Mouse (Mus musculus) C2C12 (cell line): Measurements from ENCODE around the gene Plin2. TPM values are rescaled to one million over a fixed set of nuclear protein-coding genes. Genes with fewer than 3 reads are reported as not detected.
A peak's percentile ranks its signal among the peaks of the same experiment; 100 is the strongest.
"Not testable (repeated sequence)": the region's sequence is repeated elsewhere in the genome, so short reads cannot be mapped to it uniquely, and the experiment has no call there.

ENCODE experiments used
- H3K27me3 ChIP-seq: one replicate; pipeline ENCODE4 v1.6.1; 2011; ENCODE audit not compliant: control insufficient read depth, insufficient read depth, insufficient read length
- H3K36me3 ChIP-seq: one replicate; pipeline ENCODE4 v1.6.1; 2011; ENCODE audit not compliant: control insufficient read depth, insufficient read depth
- H3K4me3 ChIP-seq: one replicate; pipeline ENCODE4 v1.5.1; 2011; ENCODE audit warnings: mild to moderate bottlenecking, control low read depth; ENCODE audit not compliant: poor library complexity, insufficient read depth, severe bottlenecking
- H3K79me2 ChIP-seq: one replicate; pipeline ENCODE4 v1.6.1; 2011; ENCODE audit not compliant: control insufficient read depth, insufficient read depth
- H3K79me3 ChIP-seq: one replicate; pipeline ENCODE4 v1.6.1; 2011; ENCODE audit warnings: low read depth, control low read depth
- H3ac ChIP-seq: one replicate; pipeline ENCODE3; 2011; ENCODE audit warnings: low read depth; ENCODE audit not compliant: control insufficient read depth, insufficient read length
- CEBPB ChIP-seq: IDR thresholded peaks from one replicate; pipeline ENCODE4 v1.6.1; 2011; ENCODE audit warnings: low read depth, mild to moderate bottlenecking, control low read depth, moderate library complexity
- CTCF ChIP-seq: IDR thresholded peaks from one replicate; pipeline ENCODE4 v1.5.1; 2011; ENCODE audit not compliant: control insufficient read depth, insufficient read depth, insufficient read length
- FOSL1 ChIP-seq: IDR thresholded peaks from one replicate; pipeline ENCODE4 v1.8.0; 2011; ENCODE audit warnings: mild to moderate bottlenecking, low read length; ENCODE audit not compliant: poor library complexity, insufficient read depth, severe bottlenecking
- MAX ChIP-seq: IDR thresholded peaks from one replicate; pipeline ENCODE4 v1.6.1; 2011; ENCODE audit warnings: mild to moderate bottlenecking, control low read depth
- MYOD1 ChIP-seq: IDR thresholded peaks from one replicate; pipeline ENCODE4 v1.6.1; 2011; ENCODE audit warnings: low read depth; ENCODE audit not compliant: control insufficient read depth, insufficient read length
- MYOG ChIP-seq: IDR thresholded peaks from one replicate; pipeline ENCODE4 v1.6.1; 2011; ENCODE audit not compliant: control insufficient read depth, insufficient read length; ENCODE audit errors: extremely low read depth
- USF1 ChIP-seq: IDR thresholded peaks from one replicate; pipeline ENCODE4 v1.6.1; 2011; ENCODE audit warnings: low read depth, mild to moderate bottlenecking, control low read depth, moderate library complexity
- polyA plus RNA-seq: library from polyadenylated mRNA; unstranded; fragments of >200 nt; fragmentation: generic; extraction: Trizol; gene quantifications from one replicate; pipeline ENCODE4 v1.2.1, GENCODE M21; 2012; ENCODE audit warnings: missing spikeins

The Plin2 gene
- polyA plus RNA-seq, 1 experiment, result 537 TPM

- peaks cover 16% of the 10 kb centered on the region for H3K36me3 ChIP-seq
- TF ChIP-seq USF1 (no peak), FOSL1 (peak; percentile 46), MYOD1 (no peak), CTCF (no peak), MYOG (no peak), CEBPB (no peak)
- peaks cover 23% of the 10 kb centered on the region for H3K79me3 ChIP-seq
- H3ac ChIP-seq, result no peak overlapping the region
- no peaks in the 10 kb centered on the region for H3K27me3 ChIP-seq
- H3K79me2 ChIP-seq, result peaks cover 30% of the 10 kb centered on the region
- no peak overlapping the region for H3K4me3 ChIP-seq
Measured at GRCm38 (mm10) chr4:86671803-86672202, 1.9 kb upstream of the Plin2 start.

DNA sequence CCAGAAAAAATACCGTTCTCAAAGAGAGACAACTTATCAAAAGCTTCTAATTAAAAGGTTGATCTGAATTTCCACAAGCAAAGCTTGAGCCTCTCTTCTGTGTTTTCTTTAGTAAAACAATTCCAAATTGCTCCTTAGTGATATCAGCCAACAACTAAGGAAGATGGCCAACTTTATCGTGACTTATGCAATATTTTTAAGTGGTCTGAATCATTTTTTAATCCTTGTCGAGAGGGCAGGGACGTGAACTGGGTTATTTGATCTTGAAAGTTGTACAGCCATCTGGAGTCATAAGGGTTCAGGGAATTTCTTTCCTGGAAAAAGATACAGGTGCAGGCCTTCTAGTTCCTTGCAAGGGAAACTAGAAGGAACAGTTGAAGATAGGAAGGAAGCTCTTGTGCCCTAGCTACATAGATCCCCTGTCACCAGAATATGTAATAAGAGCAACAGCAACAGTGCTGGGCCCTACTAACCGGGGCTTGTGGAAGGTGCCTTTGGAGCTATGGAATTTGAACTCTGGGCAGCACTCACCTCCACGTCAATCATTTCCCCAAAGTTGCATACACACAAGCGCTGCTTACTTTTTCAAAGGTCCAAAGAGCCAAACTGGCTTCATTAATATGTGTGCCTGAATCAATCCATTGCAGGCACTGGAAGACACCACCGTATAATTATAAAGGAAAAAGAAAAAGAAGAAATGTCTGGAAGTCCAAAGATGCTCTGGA lies 884 bp upstream of the Plin2 start:
- Histone ChIP-seq H3K4me3 (no peak overlapping the region), H3K79me2 (peaks cover 36% of the 10 kb centered on the region), H3K79me3 (peaks cover 29% of the 10 kb centered on the region), H3ac (no peak overlapping the region), H3K27me3 (no peaks in the 10 kb centered on the region), H3K36me3 (peaks cover 26% of the 10 kb centered on the region)
- TF ChIP-seq MAX (no peak), CEBPB (peak; percentile 63)

- Histone ChIP-seq H3K36me3 (peaks cover 40% of the 10 kb centered on the region), H3ac (peak overlapping the region; percentile 65), H3K79me2 (peaks cover 50% of the 10 kb centered on the region), H3K79me3 (peaks cover 34% of the 10 kb centered on the region), H3K4me3 (peak overlapping the region; percentile 55)
- not testable (repeated sequence) for H3K27me3 ChIP-seq
Measured at GRCm38 (mm10) chr4:86669241-86669753, 563 bp downstream of the Plin2 start.

GRCm38 (mm10) chr4:86668290-86669000 lies 1.4 kb downstream of the Plin2 start:
- TF ChIP-seq CTCF (no peak), FOSL1 (no peak), CEBPB (no peak), MAX (no peak)
- H3K79me3 ChIP-seq, result peaks cover 34% of the 10 kb centered on the region
- no peaks in the 10 kb centered on the region for H3K27me3 ChIP-seq
- H3K79me2 ChIP-seq, result peaks cover 56% of the 10 kb centered on the region
- H3K4me3 ChIP-seq, result peak overlapping the region; percentile 55
- H3ac ChIP-seq, result no peak overlapping the region
- peaks cover 49% of the 10 kb centered on the region for H3K36me3 ChIP-seq

DNA sequence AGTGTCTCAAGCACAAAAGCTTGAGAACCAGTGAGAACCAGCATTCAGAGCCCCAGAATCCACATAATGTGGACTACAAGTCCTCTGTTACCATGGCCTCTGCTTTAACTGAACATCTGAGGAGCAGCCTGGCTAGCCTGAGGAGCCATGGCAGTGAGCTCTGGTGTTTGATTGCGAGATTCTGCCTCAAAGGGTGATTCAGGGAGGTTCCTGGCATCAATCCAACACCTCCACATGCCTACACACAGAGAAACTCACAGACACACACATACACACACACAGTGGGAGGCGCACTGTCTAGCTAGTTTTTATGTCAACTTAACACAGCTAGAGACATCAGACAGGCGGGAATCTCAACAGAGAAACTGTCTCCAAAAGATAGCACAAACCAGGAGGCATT lies 4.3 kb downstream of the Plin2 start:
- peaks cover 56% of the 10 kb centered on the region for H3K79me2 ChIP-seq
- no peak overlapping the region for H3ac ChIP-seq
- H3K79me3 ChIP-seq, result peaks cover 34% of the 10 kb centered on the region
- no peaks in the 10 kb centered on the region for H3K27me3 ChIP-seq
- H3K36me3 ChIP-seq, result peaks cover 64% of the 10 kb centered on the region
- H3K4me3 ChIP-seq, result no peak overlapping the region
- TF ChIP-seq CEBPB (no peak), MYOG (no peak), MYOD1 (no peak), FOSL1 (no peak), USF1 (no peak), CTCF (no peak), MAX (no peak)

- Histone ChIP-seq H3K27me3 (no peaks in the 10 kb centered on the region), H3K79me3 (peaks cover 28% of the 10 kb centered on the region), H3ac (no peak overlapping the region), H3K79me2 (peaks cover 42% of the 10 kb centered on the region), H3K4me3 (no peak overlapping the region), H3K36me3 (peaks cover 80% of the 10 kb centered on the region)
- no peak for TF ChIP-seq MAX
- TF ChIP-seq MYOG, result no peak
- no peak for TF ChIP-seq CTCF
- TF ChIP-seq CEBPB, result no peak
- no peak for TF ChIP-seq MYOD1
- TF ChIP-seq FOSL1, result no peak
- TF ChIP-seq USF1, result no peak
Measured at GRCm38 (mm10) chr4:86663919-86664318, 5.9 kb downstream of the Plin2 start.
